Mouse (Mus musculus) thymus, postnatal 25 days (tissue): ENCODE data around the gene Olfr572.

Experiments
- DNase-seq: peaks from one replicate; pipeline ENCODE4 v3.0.0; 2022

Olfr572 gene

DNA sequence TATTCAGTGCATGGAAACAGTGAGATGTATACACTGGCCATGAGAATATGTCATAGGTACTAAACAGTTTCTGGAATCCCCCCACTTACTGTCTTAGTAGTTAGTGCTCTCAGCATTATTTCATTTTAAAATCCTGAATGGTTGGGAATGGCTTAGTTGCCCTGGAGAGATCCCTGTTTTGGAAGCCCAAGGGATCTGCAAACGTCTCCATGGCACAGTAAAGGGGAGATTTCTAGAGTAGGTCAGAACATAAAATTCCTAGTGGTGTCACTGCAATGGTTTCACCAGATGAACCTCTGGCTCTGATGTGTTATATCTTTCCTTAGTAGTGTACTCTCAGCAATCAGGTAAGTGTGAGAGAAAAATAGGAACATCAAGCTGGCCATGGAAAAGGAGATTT, at the start of gene Olfr572:
Gene Olfr572 (plus strand): TSS at position 301 of the 400 bp plus-strand sequence.
- no peak for DNase-seq

DNA sequence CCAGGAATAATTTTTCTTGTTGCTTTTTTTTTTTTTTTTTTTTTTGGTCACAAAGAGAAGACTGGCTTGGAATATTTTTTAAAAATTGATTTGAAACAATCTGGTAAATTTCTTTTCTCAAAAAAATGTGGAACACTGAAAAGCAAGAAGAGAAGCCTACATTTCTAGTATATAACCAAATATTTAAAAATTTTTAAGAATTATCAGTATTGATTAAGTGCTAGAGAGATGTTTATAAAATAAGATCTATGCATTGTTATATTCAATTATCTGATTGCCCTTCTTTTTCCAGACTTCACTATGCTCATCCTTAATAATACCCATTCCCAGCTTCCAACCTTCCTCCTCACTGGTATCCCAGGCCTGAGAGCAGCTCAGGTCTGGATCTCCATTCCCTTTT, 47.4 kb upstream of the Olfr572 start, which contains the start of gene Olfr568:
Gene Olfr568 (plus strand): TSS at position 301 of the 400 bp plus-strand sequence.
- DNase-seq: no peak

DNA sequence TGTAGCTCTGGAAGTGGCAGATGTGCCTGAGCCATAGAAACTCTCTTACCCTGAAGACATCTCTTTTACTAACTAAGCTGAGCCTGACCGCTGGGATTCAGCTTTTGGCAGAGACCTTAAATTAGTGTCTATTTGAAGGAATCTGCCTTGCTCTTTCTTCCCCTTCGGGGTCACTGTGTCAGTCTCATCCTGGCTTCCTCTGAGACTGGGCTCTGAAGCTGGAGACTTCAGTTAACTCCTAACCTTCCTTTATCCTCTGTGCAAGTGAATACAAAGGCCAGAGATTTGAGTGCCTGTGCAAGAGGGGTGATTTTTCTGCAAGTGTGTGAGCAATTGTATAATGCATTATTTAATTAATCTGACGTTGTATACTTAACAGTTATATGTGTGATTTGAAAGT, 33.4 kb upstream of the Olfr572 start, which contains the start of gene Olfr569:
Gene Olfr569 (minus strand): TSS at position 101 of the 400 bp plus-strand sequence.
- no peak for DNase-seq

DNA sequence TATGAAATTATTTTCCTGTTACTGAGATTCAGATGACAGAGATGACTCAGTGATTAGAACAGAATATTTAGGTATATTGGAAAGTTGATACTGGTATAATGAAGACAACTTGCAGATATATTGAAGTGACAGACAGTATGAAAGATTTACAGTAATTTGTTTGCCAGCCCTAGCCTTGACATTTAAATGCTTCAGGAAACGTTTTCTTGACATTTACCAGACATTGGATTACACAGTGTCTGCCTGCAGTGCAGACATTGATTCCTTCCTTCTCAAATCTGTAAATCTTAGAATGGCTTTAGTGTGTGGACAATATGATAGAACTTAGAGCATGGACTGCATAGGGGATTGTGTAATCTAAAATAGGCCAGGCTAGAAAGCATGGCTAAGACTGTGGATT, 8.9 kb upstream of the Olfr572 start:
- DNase-seq: no peak

DNA sequence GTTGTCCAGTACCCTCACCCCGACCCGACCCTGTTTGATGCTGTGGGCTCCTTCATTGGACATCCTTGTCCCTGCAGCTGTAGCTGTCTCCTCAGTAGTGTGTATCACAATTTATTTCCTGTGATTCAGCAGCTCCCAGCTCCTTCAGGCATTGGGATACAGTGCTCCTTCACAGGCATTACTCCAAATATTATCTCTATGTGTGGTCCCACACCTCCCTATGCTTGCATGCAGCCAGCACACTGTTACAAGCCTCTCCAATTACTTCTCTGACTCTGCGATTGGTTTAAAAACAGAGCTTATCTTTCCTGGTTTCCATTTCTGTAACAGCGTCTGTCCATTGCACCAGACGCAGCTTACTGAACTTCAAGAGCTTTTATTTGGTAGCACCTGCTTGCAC, 7.8 kb upstream of the Olfr572 start:
- no peak for DNase-seq

DNA sequence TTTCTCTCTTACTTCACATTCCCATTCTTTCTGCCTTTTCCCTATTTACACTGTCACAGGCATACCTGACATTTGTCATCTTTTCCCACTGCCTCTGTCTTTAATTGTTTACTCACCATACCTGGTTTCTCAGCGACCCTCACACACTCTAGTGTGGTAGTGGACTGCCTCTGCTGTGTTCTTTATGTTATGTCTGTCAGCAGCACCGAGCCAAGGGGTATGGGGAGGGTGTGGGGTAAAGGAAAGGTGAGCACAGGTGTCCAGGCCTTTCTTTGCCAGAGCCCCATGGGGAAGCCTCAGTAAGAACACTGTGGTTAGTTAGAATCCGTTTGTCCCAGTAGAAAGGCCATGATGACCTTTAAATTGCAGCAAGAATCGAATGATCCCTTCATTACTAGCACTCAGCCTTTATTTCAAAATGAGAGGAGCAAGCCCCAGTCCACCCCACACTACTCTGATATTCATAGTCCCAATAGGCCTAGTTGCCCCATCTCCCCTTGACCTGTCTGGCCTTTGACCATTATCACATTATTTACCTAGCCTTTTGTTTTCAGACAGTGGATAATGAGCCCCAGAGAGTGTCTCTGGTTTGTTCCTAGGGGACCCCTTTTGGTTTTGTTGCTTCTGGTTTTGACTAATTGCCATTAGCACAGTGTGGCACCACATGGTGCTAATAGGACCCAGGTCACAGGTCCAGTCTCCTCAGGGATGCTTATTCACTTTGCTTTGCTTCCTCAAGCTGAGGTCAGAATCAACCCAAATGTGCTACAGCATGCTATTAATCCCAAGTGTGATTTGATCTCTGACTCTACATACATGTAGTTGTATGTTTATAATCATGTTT, 7.0 kb upstream of the Olfr572 start, which contains the start of gene Olfr571:
Gene Olfr571 (minus strand): TSS at position 505 of the 844 bp plus-strand sequence.
- DNase-seq: no peak

DNA sequence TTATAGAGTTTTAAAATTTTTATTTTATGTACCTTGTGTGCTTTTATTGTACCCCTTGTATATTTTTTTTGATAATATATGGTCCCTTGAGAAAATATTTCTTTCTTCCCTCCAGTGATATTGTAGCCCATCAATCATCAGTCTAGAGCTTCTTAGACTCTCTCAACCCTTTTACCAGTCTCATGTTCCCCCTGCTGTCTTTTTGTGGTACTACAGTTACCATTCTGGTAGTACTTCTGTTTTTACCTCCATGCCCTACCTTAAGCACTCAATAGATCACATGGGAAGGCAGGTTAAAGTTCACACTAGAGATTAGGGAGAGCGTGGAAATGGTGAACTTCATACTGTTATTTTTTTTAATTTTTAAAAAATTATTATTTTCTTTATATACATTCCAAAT, 4.6 kb upstream of the Olfr572 start:
- no peak for DNase-seq

DNA sequence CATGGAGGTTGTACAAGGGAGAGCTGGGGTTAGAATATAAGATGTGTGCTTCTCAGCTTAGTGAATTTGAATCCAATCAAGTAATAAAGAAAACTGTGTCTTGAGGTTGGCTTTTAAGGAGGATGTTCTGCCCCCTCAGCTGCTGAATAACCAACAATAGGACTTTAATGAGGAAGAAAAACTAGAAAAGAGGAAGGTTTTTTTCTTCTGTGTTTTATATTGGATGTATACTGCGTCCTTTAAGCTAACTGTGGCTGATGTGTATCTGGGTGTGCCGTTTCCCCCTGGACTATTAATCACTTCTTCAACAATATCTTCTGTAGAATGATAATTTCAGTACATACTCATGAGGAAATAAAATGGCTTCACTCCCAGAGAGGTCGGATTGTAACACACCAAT, 2.9 kb downstream of the Olfr572 start:
- DNase-seq: no peak

DNA sequence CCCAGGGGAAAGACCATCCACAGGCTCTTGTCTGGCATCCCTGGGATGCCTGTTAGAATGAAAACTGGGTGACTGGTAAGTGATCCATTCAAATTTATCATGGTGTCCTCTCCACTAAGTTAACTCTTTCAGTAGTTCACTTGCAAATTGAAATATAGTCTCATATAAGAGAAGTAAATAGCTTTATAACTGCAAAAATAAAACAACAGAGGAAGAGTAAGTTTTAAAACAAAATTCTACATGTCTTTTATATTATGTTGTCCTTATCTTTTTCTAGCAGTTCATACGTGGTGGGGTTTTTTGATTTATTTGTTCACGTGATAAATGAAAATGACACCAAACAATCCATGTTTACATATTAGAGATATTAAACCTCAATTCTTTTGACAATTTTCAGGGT, 18.3 kb downstream of the Olfr572 start, which contains the start of gene Olfr573-ps1:
Gene Olfr573-ps1 (minus strand): TSS at position 101 of the 400 bp plus-strand sequence.
- no peak for DNase-seq

DNA sequence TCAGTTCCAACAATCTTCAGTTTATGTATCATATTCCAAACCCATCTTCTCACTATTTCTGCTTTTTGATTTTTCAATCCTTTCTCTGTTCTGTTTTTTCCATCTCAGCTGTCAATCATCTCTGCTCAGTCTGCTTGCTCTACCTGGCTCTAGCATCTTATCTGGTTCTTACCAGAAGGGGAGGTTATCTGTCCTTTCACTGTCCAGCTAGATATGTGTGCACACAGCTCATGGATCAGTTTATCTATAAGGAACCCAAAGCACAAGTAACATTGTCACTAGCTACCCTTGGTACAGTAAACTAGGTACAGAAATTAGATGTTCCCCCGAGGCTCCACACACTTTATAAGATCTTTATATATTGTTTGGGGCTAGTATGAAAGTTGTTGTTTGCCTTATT, 19.2 kb downstream of the Olfr572 start:
- DNase-seq: no peak

DNA sequence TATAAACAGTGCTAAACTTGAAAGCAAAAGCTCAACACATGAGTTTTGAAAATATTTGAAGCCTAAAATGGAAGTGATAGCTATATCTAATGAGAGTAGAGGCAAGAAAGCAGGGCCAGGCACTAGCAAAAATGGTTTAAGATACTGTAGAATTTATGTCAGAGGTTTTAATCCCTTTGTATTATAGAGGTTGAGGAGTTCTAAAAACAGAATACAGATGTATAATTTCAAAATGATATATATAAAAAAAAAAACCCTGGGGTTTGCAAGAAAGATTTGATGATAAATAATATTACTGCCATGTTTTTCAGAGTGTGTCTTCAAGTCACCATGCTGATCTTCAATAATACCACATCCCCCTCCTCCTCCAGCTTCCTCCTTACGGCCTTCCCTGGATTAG, 24.0 kb downstream of the Olfr572 start, which contains the start of gene Olfr574:
Gene Olfr574 (plus strand): TSS at position 301 of the 400 bp plus-strand sequence.
- DNase-seq: no peak

DNA sequence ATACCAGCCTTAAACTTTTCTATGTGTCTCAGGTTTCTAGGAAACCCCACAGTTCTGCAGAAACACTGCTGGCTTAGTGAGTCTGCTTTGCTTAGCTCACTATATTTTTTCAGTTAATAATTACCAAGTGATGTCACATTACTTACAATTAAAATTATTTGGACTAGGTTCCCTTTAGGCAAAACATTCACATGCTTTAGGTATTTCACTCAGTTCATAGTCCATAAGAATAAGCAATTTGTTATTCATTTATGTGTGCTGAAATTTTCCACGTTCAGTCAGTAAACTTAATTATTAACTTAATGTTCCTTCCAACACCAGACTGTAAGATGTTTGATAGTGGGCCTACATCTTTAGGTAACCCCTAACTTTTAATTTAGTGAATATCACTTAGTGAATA, 26.5 kb downstream of the Olfr572 start:
- no peak for DNase-seq

DNA sequence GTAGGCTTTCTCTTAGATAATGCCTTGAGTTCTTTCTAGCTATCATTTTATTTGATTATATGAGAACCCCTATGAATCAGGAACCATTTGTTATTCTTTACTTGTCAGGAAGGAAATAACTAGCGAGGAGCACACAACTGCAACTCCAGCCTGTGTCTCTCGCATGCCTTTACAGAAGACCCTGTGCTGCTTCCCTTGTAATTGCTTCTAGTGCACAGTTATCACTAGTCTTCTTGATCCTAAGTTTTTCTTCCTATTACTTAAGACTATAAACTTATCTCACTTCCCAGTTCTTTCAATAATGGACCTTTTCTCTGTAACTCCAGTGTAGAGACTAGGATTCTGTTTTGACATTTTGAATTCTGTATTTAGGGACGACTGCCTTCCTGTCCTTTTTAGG, 33.9 kb downstream of the Olfr572 start:
- DNase-seq: no peak

DNA sequence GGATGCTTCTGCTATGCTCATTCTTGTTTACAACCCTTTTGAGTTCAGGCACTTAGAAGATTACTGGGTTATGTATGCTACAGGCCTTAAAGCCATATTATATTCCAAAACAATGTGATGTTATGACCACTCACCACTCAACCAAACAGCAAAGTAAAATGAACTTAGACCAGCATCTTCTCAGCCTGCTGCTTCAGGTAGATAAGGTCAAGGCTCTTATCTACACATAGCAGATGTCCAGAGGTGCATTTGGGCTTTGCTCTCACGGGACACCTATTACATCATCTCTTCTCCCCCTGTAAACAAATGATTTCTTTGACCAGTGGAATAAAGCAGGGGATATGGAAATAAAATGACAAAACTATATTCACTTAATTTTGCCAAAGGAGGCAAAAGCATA, 34.4 kb downstream of the Olfr572 start, which contains the start of gene Olfr575:
Gene Olfr575 (minus strand): TSS at position 183 of the 400 bp plus-strand sequence.
- DNase-seq: no peak

DNA sequence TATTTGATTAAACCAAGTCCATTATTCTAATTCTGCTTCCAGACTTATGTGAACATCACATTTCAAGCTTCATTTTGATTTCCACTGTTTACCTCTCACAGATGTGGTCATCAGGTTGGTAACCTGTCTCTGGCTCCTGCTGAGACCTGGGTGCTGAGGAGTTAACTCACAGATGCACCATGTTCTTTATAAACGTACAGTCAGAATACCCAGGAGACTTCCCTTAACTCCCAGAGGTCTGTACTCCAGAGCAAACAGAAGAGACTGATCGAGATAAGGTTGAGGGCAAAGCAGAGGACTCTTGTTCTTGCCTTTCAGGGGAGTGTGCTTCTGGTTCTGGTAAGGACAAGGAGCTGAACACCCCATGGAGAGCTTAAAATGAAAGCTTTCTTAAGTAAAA, 38.2 kb downstream of the Olfr572 start, which contains the start of gene Olfr576:
Gene Olfr576 (plus strand): TSS at position 301 of the 400 bp plus-strand sequence.
- no peak for DNase-seq

DNA sequence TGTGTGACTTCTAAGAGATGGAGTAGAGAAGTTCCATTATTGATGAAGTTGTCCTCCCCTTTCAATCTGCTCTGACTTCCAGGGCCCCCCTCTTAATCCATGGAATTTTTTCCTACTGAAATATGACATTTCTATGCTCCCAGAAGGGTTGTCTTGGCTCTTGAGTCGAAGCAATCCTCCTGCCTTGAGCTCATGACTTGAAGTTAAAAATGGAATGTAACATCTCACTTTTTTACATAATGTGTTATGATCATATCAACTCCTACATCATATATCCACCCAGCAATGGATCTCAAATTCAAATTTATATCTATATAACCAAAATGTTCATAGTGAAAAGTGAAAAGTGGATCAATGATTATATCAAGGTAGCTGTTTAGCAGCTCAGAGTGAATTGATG, 50.2 kb downstream of the Olfr572 start:
- no peak for DNase-seq

DNA sequence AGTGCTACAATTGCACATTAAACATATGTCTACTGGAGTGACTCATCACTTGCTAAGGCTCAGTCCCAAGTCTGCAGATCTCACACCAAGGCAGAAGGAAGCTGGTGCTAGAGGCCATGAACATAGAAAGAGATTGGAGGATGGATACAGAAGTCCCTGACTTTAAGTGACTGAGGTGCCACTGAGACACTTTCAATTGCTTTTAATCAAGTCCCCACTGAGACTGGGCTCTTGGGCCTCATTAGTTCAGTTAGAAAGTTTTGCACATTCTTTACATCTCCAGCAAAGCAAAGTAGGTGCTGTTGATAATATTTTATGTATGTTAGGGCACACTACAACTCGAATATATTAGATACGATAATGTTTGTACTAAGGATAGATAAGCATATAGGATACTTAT, 51.6 kb downstream of the Olfr572 start, which contains the start of gene Olfr577:
Gene Olfr577 (minus strand): TSS at position 101 of the 400 bp plus-strand sequence.
- no peak for DNase-seq
